Mouse (Mus musculus) heart, adult 18-20 months (tissue): ENCODE measurements around the gene Nat8f5. TPM values are rescaled to one million over a fixed set of nuclear protein-coding genes. Genes with fewer than 3 reads are reported as not detected.
"Not testable (repeated sequence)": the region's sequence is repeated elsewhere in the genome, so short reads cannot be mapped to it uniquely, and the experiment has no call there.

ENCODE experiments used
- DNase-seq, 2 experiments: peaks; one replicate each; pipeline ENCODE4 v3.0.0; 2021 to 2022; ENCODE audit warnings: mixed read lengths in 1 of 2
- long read RNA-seq, 2 experiments: library from polyadenylated mRNA; stranded (forward); transcript quantifications; one replicate each; pipeline ENCODE4 v2.0.0; 2021
- total RNA-seq, 2 experiments: library from RNA; stranded (reverse); gene quantifications; 2 replicates each; pipeline ENCODE4 v1.2.3; 2021

Gene Nat8f5
- not detected for total RNA-seq
- long read RNA-seq, experiment 1, result 0 reads
- long read RNA-seq, experiment 2, result 0 reads

- no peak for DNase-seq
These were observed at the start of gene Nat8f5, which contains the start of gene Nat8f6 for GRCm38 (mm10) chr6:85820837-85821236. TSS of gene Nat8f5 (minus strand) at chr6:85820972. TSS of gene Nat8f6 (minus strand) at chr6:85820954.

- not testable (repeated sequence) for DNase-seq
These were observed 48.2 kb upstream of the Nat8f5 start, which contains the start of gene Nat8f2 for GRCm38 (mm10) chr6:85869006-85869405. TSS of gene Nat8f2 (minus strand) at chr6:85869158.

GRCm38 (mm10) chr6:85867726-85868690 lies 47.2 kb upstream of the Nat8f5 start:
- DNase-seq, result no peak

- not testable (repeated sequence) for DNase-seq
These were observed 46.2 kb upstream of the Nat8f5 start for GRCm38 (mm10) chr6:85866995-85867394.

GRCm38 (mm10) chr6:85866166-85866565 lies 45.4 kb upstream of the Nat8f5 start:
- peak in 1 of 2 experiments; percentile 15 for DNase-seq

GRCm38 (mm10) chr6:85864900-85865639 lies 44.3 kb upstream of the Nat8f5 start:
- peak in 1 of 2 experiments; percentile 28 for DNase-seq

- DNase-seq, result no peak
These were observed 43.1 kb upstream of the Nat8f5 start for GRCm38 (mm10) chr6:85863840-85864239.

GRCm38 (mm10) chr6:85863136-85863535 lies 42.4 kb upstream of the Nat8f5 start:
- DNase-seq, result no peak

- peak; percentile 25 to 39 for DNase-seq
These were observed 41.8 kb upstream of the Nat8f5 start for GRCm38 (mm10) chr6:85862565-85862964.

- no peak for DNase-seq
These were observed 40.5 kb upstream of the Nat8f5 start for GRCm38 (mm10) chr6:85861247-85861646.

- DNase-seq, result peak; percentile 59 to 80
These were observed 35.5 kb upstream of the Nat8f5 start for GRCm38 (mm10) chr6:85856194-85856678.

GRCm38 (mm10) chr6:85853481-85853880 lies 32.7 kb upstream of the Nat8f5 start:
- no peak for DNase-seq

- no peak for DNase-seq
These were observed 30.4 kb upstream of the Nat8f5 start for GRCm38 (mm10) chr6:85851062-85851773.

- DNase-seq, result no peak
These were observed 28.5 kb upstream of the Nat8f5 start for GRCm38 (mm10) chr6:85849240-85849639.

GRCm38 (mm10) chr6:85848140-85848539 lies 27.4 kb upstream of the Nat8f5 start:
- no peak for DNase-seq

GRCm38 (mm10) chr6:85846921-85847320 lies 26.1 kb upstream of the Nat8f5 start:
- no peak for DNase-seq

GRCm38 (mm10) chr6:85843677-85844458 lies 23.1 kb upstream of the Nat8f5 start:
- DNase-seq, result not testable (repeated sequence)

GRCm38 (mm10) chr6:85839982-85840381 lies 19.2 kb upstream of the Nat8f5 start:
- no peak for DNase-seq

GRCm38 (mm10) chr6:85838674-85839073 lies 17.9 kb upstream of the Nat8f5 start:
- no peak for DNase-seq

GRCm38 (mm10) chr6:85837307-85837706 lies 16.5 kb upstream of the Nat8f5 start:
- peak; percentile 25 to 26 for DNase-seq

GRCm38 (mm10) chr6:85836827-85837226 lies 16.1 kb upstream of the Nat8f5 start:
- DNase-seq, result peak; percentile 53 to 85
